Mouse (Mus musculus): ENCODE data around the gene Runx2.

Runx2 gene

DNA sequence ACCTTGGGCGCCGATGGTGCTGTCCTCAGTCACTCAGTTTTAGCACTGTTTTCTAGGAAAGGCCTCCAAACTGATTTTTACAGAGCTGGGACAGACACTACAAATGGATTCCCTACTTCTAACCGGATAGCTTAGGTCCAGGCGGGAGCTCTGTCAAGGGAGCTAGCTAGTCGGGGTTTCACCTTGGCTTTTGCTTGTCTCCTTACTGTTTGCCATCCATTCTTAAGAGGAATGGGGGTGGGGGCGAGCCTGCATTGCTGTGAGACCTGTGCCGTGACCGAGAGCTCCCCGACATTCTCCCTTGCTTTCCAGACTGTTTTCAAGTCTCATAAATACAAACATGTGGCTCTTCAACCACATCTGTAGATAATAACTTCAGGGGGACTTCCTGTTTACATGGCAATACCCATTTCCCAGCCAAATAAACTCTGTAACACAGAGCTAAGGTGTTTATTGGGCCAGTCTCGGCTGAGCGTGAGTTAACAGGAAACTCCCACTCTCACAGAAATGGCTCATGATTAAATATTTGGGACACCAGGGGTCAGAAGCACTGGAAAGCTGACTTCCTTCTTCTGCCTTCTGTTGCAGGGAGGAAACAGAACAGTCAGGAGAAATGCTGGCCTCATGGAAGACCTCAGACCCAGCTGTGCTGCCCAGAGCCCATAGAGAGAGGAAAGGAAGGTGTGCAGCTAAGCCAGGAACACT lies 213.1 kb downstream of the Runx2 start:
- Histone ChIP-seq H3K36me3 (ENCODE audit: control insufficient read depth, insufficient read depth, low read length, poor library complexity, severe bottlenecking) (no peaks in the 10 kb centered on the region), H3K27me3 (ENCODE audit: control insufficient read depth, insufficient read depth, low read length, poor library complexity, severe bottlenecking) (no peaks in the 10 kb centered on the region; the same call in 1 of the 2 replicates)
- DNase-seq (ENCODE audit: low read depth, low spot score), result no peak

DNA sequence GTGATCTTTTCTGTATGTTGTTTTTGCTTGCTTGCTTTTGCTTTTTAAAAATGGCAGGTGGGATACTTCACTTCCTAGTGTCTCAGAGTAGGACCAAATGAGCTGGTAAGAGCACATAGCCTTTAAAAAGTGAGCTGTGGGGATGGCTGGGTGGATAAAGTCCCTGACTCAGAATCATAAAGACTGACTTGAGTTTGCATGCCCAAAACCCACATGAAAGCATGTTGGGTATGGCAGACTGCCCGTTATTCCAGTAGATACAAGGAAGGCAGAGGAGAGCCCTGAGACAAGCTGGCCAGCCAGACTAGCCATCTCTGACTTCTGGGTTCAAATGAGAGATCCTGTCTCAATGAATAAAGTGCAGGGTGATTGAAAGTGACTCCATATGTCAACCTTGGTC lies 214.7 kb downstream of the Runx2 start:
- Histone ChIP-seq H3K36me3 (ENCODE audit: control insufficient read depth, insufficient read depth, low read length, poor library complexity, severe bottlenecking) (no peaks in the 10 kb centered on the region), H3K27me3 (ENCODE audit: control insufficient read depth, insufficient read depth, low read length, poor library complexity, severe bottlenecking) (no peaks in the 10 kb centered on the region)
- DNase-seq (ENCODE audit: low read depth, low spot score), result no peak

DNA sequence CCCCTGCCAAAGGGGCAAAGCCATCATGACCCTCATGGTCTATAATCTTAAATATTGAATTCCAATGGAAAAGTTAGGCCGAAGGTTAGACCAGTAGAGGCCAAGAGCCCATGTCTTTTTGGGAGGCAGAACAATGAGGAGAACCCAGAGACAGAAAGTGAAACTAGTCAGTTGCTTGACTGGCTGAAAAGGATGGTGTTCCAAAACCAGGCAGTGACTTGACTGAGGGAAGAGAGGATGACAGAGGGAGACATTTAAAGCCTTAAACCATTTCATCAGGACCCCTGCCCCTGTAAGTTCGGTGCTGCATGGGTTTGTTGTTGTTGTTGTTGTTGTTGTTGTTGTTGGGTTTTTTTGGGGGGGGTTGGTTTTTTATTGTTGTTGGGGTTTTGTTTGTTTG lies 215.5 kb downstream of the Runx2 start:
- Histone ChIP-seq H3K27me3 (ENCODE audit: control insufficient read depth, insufficient read depth, low read length, poor library complexity, severe bottlenecking) (no peaks in the 10 kb centered on the region), H3K36me3 (ENCODE audit: control insufficient read depth, insufficient read depth, low read length, poor library complexity, severe bottlenecking) (no peaks in the 10 kb centered on the region)
- no peak for DNase-seq (ENCODE audit: low read depth, low spot score)

GRCm38 (mm10) chr17:44597918-44598504 lies 216.6 kb downstream of the Runx2 start:
- Histone ChIP-seq H3K36me3 (ENCODE audit: control insufficient read depth, insufficient read depth, low read length, poor library complexity, severe bottlenecking) (no peaks in the 10 kb centered on the region), H3K27me3 (ENCODE audit: control insufficient read depth, insufficient read depth, low read length, poor library complexity, severe bottlenecking) (no peaks in the 10 kb centered on the region)
- no peak for DNase-seq (ENCODE audit: low read depth, low spot score)

DNA sequence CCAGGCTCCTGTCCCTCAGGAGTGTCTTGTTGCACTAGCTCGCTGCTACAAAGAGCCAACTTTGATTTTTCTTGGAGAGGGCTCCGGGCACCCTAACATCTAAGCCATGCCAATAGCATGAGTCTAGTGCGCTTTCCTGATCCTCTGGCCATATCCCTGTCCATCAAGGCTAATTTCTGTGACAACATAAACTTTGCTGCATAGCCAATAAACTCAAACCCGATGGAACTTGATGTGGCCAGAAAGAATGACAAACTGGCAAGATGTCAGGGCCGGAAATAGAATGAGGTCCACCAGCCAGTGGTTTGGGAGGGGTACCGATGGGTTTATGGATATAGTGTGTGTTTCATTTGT lies 221.9 kb downstream of the Runx2 start:
- H3K27me3 ChIP-seq (ENCODE audit: control insufficient read depth, insufficient read depth, low read length, poor library complexity, severe bottlenecking), result no peaks in the 10 kb centered on the region
- H3K36me3 ChIP-seq (ENCODE audit: control insufficient read depth, insufficient read depth, low read length, poor library complexity, severe bottlenecking), result no peaks in the 10 kb centered on the region

GRCm38 (mm10) chr17:44592067-44592736 lies 222.4 kb downstream of the Runx2 start:
- DNase-seq (ENCODE audit: low read depth, low spot score), result no peak
- Histone ChIP-seq H3K27me3 (ENCODE audit: control insufficient read depth, insufficient read depth, low read length, poor library complexity, severe bottlenecking) (no peaks in the 10 kb centered on the region), H3K36me3 (ENCODE audit: control insufficient read depth, insufficient read depth, low read length, poor library complexity, severe bottlenecking) (no peaks in the 10 kb centered on the region)

More for the DNA sequence above, 221.9 kb downstream of the Runx2 start:
- no peak for DNase-seq (ENCODE audit: low read depth, low spot score)

- no peak for DNase-seq (ENCODE audit: low read depth, low spot score)
- Histone ChIP-seq H3K27me3 (ENCODE audit: control insufficient read depth, insufficient read depth, low read length, poor library complexity, severe bottlenecking) (no peaks in the 10 kb centered on the region), H3K36me3 (ENCODE audit: control insufficient read depth, insufficient read depth, low read length, poor library complexity, severe bottlenecking) (no peaks in the 10 kb centered on the region)
Observed at GRCm38 (mm10) chr17:44588470-44588869, 226.1 kb downstream of the Runx2 start.

- no peak for DNase-seq (ENCODE audit: low read depth, low spot score)
- Histone ChIP-seq H3K27me3 (ENCODE audit: control insufficient read depth, insufficient read depth, low read length, poor library complexity, severe bottlenecking) (no peaks in the 10 kb centered on the region), H3K36me3 (ENCODE audit: control insufficient read depth, insufficient read depth, low read length, poor library complexity, severe bottlenecking) (no peaks in the 10 kb centered on the region)
Observed at GRCm38 (mm10) chr17:44588020-44588419, 226.6 kb downstream of the Runx2 start.

DNA sequence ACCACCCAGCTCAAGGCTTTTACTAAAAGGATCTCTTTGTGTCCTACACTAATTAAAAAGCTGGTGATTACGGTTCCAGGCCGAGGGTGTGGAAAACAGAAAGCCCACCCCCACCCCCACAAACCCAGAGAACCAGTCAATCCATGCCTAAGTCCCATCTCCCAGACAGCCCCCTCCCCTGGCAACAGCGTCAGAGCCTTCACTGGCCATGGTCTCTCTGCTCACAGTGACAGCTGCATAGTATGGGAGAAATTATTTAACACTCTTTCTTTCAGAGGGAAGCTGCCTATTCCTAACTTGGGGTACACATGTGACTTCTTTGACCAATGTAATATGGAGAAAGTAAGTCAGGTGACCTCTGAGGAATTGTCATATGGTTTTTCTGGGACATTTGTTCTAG lies 228.4 kb downstream of the Runx2 start:
- H3K36me3 ChIP-seq (ENCODE audit: control insufficient read depth, insufficient read depth, low read length, poor library complexity, severe bottlenecking), result no peaks in the 10 kb centered on the region
- H3K27me3 ChIP-seq (ENCODE audit: control insufficient read depth, insufficient read depth, low read length, poor library complexity, severe bottlenecking), result no peaks in the 10 kb centered on the region

DNA sequence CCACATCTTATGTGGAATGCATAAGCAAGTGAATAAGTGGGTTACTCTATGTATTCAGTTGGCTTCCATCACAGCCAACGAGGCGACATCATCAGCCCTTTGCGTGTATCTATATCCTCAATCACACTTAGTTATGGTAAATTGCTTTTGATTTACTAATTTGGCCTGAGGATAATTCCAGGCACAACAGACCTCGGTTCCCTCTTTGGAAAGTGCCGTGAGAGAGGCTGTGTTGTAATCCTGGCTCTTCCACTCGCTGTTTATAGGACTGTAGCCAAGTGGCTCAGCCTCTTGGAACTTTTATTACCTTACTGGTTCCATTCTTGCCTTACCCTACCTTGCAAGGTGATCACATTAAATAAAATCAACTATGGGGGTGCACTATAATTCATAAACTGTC lies 229.8 kb downstream of the Runx2 start:
- H3K36me3 ChIP-seq (ENCODE audit: control insufficient read depth, insufficient read depth, low read length, poor library complexity, severe bottlenecking), result no peaks in the 10 kb centered on the region
- no peak for DNase-seq (ENCODE audit: low read depth, low spot score)
- no peaks in the 10 kb centered on the region for H3K27me3 ChIP-seq (ENCODE audit: control insufficient read depth, insufficient read depth, low read length, poor library complexity, severe bottlenecking)

More for the DNA sequence above, 228.4 kb downstream of the Runx2 start:
- no peak for DNase-seq (ENCODE audit: low read depth, low spot score)

DNA sequence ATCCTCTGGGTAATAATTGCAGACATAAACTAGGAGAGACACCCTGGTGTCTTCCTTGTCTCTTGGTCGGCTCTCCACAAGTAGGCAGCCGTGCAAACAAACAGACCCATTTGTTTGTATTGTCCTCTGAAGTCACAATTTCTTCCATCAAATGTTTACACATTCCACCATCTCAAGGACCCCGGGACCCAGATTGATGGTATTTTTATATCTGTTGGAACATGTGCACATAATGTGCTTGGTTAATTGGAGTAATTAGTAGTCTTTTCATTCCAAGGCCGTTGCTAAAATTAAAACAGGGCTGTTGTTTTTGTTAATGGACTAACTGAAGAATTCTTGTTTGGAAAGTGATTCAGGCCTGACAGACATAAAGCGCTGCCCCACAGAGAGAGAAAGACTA lies 236.8 kb downstream of the Runx2 start:
- Histone ChIP-seq H3K27me3 (ENCODE audit: control insufficient read depth, insufficient read depth, low read length, poor library complexity, severe bottlenecking) (no peaks in the 10 kb centered on the region), H3K36me3 (ENCODE audit: control insufficient read depth, insufficient read depth, low read length, poor library complexity, severe bottlenecking) (no peaks in the 10 kb centered on the region)
- no peak for DNase-seq (ENCODE audit: low read depth, low spot score)

- DNase-seq (ENCODE audit: low read depth, low spot score), result no peak
- no peaks in the 10 kb centered on the region for H3K27me3 ChIP-seq (ENCODE audit: control insufficient read depth, insufficient read depth, low read length, poor library complexity, severe bottlenecking)
- H3K36me3 ChIP-seq (ENCODE audit: control insufficient read depth, insufficient read depth, low read length, poor library complexity, severe bottlenecking), result no peaks in the 10 kb centered on the region
Observed at GRCm38 (mm10) chr17:44570899-44571298, 243.7 kb downstream of the Runx2 start.

DNA sequence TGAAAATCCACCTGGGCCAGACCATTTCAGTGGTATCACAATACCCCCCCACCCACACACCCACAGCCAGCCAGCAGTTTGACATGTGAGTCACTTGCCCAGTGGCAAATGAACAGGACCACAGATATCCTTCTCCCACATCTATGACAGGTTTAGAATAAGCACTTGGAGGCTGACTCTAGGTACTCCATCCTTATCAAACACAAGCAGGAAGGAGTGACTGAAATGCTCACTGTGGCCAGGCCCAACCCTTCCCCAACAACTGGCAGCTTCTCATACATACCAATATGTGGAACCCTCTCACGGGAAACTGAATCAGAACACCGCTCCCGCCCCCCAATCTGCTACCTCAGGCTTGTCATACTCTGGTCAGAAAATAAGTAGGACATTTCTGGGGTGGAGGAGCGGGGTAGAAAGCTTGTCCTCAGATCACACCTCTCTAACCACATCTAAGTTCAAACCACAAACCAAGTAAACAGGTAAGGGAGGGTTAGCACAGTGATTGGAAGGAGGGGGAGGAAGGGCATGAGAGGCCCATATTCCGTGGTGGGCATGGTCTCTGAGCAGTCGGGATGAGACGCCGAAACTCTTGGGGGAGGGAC lies 245.5 kb downstream of the Runx2 start:
- no peaks in the 10 kb centered on the region for H3K27me3 ChIP-seq (ENCODE audit: control insufficient read depth, insufficient read depth, low read length, poor library complexity, severe bottlenecking)
- no peaks in the 10 kb centered on the region for H3K36me3 ChIP-seq (ENCODE audit: control insufficient read depth, insufficient read depth, low read length, poor library complexity, severe bottlenecking)
- DNase-seq (ENCODE audit: low read depth, low spot score), result no peak

DNA sequence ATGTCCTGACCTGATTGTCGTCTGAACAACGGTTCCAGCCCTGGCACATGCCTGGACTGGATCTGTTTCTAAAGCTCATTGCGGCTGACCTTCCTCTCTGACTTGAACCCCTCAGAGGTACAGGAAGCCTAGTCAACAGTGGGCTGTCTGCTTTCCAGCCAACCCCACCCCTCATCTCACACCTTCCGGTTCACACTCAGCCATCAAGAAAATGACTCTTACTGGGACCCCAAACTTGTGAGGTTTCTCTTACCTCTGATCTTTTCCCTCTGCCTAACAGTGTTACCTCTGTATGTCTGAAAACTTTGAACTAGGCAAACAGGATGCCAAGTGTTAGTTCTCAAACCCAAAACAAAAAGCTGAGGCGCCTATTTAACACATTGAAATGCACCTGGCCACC lies 247.6 kb downstream of the Runx2 start:
- no peaks in the 10 kb centered on the region for H3K36me3 ChIP-seq (ENCODE audit: control insufficient read depth, insufficient read depth, low read length, poor library complexity, severe bottlenecking)
- no peak for DNase-seq (ENCODE audit: low read depth, low spot score)
- no peaks in the 10 kb centered on the region for H3K27me3 ChIP-seq (ENCODE audit: control insufficient read depth, insufficient read depth, low read length, poor library complexity, severe bottlenecking)

GRCm38 (mm10) chr17:44565884-44566515 lies 248.6 kb downstream of the Runx2 start:
- no peak for DNase-seq (ENCODE audit: low read depth, low spot score)
- H3K36me3 ChIP-seq (ENCODE audit: control insufficient read depth, insufficient read depth, low read length, poor library complexity, severe bottlenecking), result no peaks in the 10 kb centered on the region

More at GRCm38 (mm10) chr17:44565884-44566515, 248.6 kb downstream of the Runx2 start:
- no peaks in the 10 kb centered on the region for H3K27me3 ChIP-seq (ENCODE audit: control insufficient read depth, insufficient read depth, low read length, poor library complexity, severe bottlenecking)
